Mouse (Mus musculus) embryo, embryonic 11.5 days (tissue): ENCODE measurements around the gene Klhl20.
A peak's percentile ranks its signal among the peaks of the same experiment; 100 is the strongest.
"Not testable (repeated sequence)": the region's sequence is repeated elsewhere in the genome, so short reads cannot be mapped to it uniquely, and the experiment has no call there.

Experiments
- DNase-seq: peaks from one replicate; pipeline ENCODE4 v3.0.0-alpha.2; 2012; ENCODE audit warnings: low read depth, low spot score

The Klhl20 gene

DNA sequence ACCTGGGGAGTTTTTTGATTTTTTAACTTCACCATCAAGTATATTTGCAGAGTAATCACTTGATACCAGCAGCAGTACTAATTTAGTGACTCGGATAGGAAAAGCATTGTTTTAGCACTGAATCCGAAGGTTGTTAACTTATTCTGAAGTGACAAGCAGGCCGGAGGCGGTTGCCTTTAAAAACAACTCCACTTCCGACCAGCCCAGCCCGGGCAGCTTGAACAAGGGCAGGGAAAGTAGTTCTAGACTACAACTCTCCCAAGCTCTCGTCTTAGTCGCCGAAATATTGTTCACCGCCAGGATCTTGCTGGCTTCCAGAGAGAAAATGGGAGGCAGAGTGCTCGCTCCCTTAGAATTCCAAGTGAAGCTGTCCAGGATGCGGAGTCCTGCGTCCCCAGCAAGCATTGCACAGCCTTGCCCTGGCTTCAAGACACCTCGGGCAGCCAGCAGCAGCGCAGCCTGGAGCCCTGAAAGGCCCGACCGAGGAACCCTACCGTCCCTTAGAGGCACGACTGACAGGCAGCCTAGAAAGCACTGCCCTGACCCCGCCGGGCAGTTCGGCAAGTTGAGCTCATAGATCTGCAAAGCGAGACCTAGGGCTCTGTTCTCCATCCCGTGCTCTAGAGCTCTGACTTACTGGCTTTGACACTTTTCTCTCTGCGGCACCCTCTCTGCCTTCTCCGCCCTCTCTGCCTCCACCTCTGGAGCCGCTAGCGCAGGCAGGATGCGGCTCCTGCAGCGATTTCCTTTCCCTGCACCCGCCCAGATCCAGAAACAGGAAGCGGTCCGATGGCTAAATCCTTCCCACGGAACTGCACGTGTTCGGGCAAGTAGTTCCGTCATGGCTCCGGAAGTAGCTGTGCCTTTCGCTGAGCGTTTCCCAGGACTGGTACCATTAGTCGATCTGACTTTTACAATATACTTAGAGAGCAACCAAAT lies at the start of gene Klhl20:
TSS of gene Klhl20 (minus strand) at position 786 of the 939 bp plus-strand sequence.
- peak; percentile 91 for DNase-seq

DNA sequence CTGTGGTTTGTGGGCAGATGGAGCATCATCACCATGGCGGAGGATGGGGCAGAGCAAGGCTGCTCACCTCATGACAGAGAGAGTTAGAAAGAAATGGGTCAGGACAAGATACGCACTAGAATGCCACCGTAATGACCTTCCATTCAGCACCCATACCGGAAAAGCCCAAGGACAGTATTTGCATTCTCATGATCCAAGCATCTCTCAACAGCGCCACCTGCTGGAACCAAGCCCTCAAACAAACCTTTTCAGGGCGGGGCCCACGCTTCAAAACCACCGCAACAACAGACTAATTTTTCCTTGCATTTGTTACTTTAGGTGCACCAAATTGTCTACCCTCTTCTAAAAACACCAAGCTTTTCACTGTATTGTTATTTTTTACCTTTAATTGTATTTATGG lies 49.4 kb upstream of the Klhl20 start:
- peak; percentile 31 for DNase-seq

DNA sequence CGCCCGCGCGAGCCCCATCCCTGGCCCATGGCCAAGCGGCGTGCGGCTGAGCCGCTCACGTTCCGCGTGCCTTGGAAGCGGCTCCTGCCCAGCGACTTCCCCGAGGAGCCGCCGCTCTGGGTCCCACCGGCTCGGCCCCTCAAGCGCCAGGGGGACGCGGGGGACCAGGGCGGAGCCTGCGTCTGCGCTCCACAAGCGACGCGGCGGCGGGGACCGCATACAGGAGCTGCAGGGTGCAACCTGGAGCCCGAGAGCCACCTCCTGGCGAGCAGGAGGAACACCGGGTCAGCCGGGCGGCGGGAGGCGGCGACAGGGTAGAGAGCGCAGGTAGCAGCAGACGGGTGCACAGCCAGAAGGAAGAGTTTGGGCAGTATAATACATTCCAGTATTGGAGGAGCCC lies 39.3 kb upstream of the Klhl20 start:
- peak; percentile 59 for DNase-seq

DNA sequence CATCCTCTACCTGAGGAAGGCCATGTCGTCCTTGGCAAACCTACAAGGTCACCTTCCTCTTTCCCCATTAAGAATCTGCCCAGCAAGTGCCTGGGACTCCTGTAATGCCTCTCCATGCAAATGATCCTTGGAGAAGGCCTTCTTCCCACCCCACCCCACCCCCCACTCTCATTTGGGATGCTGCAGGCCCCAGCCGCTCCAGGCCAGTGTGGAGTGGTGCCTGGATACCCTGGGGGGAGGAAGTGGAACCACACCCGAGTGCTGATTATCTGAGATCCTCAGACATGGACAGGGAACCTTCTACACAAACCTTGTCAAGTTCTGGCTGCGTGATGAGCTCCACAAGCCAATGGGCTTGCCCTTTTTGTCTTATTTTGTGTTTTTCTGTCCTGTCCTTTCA lies 29.0 kb upstream of the Klhl20 start:
- DNase-seq = no peak

DNA sequence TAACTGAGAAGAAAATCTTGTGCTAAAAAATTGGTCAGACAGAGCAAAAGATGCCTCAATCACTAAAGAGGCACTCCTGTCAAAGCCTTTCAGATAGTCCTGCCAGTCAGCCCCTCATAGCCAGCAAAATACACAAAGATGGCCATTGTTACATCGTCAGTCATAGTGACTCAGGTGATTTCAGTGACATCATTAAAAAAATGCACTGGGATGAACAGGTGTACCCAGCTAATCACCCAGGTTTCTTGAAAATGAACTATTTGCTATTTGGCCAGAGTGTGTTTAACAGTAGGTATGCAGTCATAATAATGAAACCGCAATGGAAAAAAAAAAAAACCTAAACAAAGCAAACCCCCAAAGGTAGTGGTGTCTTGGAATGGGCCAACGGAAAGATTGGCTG lies 27.9 kb upstream of the Klhl20 start, which contains the start of gene Tex50:
TSS of gene Tex50 (minus strand) at position 101 of the 400 bp plus-strand sequence.
- DNase-seq = no peak

DNA sequence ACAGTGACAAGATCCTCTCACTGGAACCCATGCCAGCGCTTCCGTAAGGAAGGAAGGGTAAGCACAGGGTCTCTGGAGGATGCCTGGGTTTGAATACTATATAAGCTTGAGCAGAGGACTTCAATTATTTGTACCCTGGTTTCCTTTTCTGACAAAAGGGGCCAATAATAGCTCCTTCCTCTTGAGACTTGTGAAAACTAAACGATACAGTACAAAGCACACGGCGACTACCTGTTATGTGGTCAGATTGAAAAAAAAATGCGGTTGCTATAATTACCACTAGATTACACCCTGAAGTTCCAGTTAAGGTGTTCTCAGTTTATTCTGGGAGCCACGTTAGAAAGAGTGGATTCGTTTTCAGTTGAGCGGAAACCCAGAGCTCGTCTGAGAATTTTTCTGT lies 25.2 kb upstream of the Klhl20 start:
- DNase-seq = no peak

DNA sequence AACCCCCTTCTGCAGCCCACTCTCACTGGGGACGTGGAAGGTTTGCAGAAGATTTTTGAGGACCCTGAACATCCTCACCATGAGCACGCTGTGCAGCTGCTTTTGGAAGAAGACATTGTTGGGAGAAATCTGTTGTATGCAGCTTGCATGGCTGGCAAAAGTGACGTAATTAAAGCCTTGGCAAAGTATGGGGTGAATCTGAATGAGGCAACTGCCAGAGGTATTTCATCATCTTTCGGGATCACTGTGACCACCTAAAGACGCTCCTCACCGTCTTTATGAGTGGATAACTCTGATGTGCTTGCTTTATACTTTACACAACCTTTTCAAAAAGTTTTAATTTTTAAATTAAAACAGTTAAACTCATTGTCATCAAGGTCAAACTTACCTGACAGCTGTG lies 19.8 kb upstream of the Klhl20 start:
- DNase-seq = no peak

DNA sequence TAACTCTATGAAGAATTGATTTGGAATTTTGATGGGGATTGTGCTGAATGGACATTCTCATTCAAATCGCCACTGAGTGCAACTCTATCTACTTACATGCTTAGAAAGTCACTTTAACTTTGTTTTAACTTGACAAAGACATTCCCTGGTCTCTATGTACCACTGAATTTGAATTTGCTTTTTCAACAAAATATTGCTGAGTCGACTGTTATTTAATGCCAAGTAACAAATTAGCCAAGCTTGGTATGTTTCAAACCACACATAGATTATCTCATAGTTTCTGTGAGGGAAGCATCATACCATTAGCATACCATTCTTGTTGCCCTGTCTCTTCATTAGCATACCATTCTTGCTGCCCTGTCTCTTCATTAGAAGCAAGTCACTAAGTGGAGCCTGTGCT lies 16.6 kb upstream of the Klhl20 start:
- no peak for DNase-seq

DNA sequence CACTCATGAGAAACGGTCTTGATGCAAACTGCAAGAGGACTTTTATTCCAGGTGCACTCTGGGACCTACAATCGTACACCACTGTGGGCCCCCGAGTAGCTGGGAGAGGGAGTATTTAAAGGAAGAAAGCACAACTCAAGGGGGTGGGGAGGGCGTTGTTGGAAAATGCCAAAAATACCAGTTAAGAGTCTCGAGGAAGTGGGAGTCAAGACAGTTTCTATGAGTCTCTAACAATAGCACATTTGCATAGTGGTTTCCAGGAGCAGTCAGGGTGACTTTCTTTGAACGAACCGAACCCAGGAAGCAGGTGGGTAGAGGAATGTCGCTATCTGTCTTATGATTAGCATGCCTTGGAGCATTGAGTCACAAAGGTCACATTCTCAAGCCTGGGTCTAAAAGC lies 14.3 kb upstream of the Klhl20 start:
- not testable (repeated sequence) for DNase-seq

DNA sequence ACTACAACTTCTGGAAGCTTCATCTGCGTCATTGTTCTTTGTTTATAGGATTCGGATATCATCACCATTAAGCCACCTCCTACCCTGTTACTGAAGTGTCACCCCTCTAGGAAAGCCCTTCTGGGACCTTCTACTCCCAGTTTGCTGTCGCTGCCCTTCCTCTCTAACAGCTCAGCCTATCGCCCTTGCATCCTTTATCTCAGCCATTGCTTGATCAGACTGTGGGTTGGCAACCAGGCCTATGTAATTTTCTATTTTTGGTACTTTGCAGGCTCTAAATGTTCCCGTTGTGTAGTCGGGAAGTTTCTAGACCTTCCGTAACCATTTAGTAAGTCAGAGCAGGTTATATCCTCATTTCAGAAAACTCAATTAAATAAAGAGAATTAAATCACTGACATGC lies 11.9 kb upstream of the Klhl20 start:
- DNase-seq = no peak

DNA sequence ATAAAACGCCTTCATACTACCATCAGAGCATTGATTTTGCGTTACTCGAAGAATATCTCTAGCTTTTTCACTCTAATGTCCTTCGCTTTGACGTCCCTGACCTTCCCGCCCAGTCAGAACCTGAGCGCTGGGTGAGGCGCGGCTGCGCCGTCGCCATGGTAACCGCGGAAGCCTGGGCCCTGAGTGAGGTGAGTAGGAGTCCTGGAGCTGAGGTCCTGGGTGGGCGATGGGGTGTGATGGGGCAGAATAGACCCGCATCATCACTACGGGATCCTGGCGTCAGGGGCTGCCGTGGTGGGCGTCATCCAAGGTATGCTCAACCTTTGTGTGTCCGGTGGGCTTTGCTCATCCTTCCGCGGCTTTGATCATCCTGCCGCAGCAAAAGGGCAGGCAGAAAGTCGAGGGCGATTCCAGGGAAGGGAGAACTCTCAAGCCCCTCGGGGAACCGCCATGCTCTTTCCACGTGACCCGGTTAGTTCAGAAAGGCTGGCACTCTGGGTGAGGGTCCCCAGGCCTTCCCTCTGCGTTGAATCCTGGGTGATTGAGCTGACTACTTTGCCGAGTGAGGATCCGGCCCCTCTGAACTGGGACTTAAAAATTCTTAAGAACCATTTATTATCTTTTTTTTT lies 11.3 kb upstream of the Klhl20 start, which contains the start of gene Ankrd45:
TSS of gene Ankrd45 (plus strand) at position 161 of the 629 bp plus-strand sequence.
- peak; percentile 38 for DNase-seq

DNA sequence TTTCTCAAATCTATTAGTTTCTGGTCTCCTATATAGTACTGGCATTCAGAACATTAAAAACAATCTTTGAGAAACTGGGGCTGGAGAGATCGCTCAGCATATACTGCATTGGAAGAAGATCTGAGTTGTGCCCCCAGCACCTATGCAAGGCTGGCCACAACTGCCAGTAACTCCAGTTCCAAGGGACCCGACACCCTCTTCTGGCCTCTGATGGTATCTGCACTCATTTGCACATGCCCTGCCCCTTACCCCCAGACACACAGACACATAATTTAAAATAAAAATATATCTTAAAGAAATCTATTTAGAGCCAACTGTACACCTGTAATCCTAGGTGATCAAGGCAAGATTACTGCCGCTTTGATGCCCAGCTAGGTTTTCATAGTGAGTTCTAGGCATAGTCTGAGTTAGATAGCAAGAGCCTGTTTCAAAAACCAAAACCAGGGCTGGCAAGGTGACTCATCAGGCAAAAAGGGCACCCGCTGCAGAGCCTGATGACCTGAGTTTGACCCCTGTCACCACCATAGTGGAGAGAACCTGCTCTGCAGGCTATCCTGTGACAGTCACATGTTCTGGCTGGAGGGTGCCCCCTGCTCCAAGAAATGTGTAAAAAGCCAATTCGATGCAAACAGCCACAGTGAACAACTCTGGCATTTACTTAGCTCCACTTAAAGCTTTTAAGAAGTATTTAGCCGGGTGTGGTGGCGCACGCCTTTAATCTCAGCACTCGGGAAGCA lies 8.9 kb upstream of the Klhl20 start:
- DNase-seq = no peak

DNA sequence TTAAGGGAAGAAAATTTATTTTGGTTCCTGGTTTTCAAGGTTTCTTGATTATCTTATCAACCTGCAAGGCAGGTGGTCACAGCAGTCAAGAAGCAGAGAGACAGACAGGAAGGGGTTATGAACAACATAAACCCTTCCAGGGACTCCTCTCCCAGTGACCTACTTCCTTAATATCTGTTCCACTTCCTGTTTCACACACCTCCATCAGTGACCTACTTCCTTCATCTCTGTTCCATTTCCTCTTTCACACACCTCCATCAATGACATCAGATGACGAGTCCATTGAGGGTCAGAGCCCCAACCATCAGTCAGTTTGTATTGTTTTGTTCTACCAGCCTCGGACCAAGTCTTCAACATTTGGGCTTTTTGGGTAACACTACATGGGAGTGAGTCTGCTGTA lies 8.2 kb upstream of the Klhl20 start:
- DNase-seq = no peak

DNA sequence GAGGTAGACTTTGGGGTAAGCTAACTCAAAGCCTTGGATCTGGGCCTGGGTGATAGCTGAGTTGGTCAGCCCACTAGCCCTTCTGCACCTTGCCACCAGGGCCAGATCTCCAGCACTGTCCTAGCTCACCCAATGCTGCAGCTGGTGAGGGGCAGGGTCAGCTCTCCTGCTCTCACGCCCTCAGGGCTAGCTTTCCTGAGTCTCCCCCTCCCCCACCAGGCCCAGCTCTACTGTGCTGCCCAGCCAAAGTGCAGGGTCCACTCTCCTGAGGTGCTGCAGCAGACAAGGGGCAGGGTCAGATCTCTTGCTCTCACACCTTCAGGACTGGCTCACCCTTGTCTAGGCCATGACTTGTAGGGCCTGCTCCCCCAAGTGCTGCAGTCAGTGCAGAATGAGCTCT lies 4.8 kb downstream of the Klhl20 start:
- DNase-seq = no peak

DNA sequence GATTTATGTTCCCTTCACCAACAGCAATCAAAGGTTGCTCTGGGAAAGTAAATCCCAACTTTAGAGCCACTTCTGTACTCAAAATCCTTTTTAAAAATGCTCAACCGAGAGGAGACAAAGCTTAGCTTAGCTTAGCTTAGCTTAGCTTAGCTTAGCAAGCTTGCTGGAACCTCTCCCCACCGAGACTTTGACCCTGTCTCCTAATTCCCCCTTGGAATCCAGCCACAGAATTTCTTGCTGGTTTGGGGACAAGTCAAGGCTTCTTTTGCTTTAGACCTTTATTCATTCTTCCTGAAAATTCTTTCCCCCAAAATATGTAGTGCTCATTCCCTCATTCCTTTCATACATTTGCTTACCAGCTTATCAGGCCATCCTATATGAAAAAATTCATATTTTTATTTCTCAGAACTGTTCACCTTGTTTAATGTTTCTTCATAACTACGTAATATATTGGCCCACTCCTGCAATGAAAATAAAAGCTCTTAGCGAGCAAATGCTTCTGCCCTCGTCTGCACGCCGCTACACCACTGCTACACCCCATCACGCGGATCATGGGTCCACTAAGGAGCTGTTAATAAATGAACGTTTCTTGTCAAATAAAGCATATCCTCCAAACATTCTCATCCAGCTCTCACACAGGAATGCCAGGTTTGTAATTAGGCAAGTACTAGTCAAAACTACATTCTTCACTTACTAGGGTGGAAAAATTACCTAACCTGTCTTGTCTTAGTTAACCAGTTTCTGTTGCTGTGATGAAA lies 8.5 kb downstream of the Klhl20 start:
- DNase-seq = no peak

DNA sequence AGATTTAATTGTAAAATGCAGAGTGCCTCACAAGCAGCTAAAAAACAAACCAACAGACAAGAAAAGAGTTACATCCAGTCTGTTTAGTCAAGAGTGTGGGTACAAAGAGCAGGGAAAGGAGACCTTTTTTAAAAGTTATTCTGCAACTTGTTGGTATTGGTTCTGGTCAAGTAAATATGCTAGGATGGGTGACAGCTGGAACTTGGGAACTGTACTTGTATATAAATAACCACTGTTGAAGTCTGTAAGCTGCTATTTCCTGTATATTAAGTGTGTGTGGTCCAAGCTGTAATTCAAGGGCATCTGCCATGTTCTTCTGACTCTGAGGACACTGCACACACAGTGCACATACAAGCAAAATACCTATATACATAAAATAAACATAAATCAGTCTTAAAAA lies 16.7 kb downstream of the Klhl20 start:
- DNase-seq = no peak

DNA sequence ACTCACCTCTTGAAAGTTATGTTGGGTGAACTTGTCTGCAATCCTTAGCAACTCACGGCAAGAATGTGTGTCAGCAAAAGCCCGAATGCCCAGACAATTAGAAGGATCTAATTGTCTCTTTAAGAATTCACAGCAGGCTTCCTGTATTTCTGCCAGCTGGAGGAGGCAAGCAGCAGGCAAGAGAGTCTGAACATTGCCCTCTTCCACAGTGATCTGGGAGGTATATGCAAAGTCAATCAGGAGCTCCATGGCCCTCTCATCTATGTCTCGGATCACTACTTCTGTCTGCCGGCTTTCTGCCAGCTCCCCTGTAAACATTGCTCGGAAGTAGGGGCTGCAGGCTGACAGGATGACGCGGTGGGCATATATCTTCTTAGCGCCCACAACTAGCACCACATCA lies 22.1 kb downstream of the Klhl20 start:
- no peak for DNase-seq

DNA sequence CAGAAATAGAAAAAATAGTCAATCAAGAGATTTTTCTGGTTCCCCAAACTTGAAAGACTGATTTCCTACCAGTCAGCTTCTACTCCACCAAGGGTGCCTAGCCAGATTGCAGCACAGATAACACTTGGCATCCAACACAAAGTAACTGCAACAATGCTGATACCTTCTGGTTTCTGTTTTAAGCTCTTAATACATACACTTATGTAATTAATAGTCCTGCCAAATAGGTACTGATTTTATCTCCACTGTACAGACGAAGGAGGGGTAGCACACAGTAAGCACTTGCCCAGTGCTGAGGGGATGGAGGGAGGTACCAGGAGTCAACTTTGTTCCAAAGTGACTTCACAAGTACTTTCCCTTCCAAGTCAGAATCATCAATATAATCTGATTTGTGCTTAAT lies 27.5 kb downstream of the Klhl20 start:
- DNase-seq = no peak

DNA sequence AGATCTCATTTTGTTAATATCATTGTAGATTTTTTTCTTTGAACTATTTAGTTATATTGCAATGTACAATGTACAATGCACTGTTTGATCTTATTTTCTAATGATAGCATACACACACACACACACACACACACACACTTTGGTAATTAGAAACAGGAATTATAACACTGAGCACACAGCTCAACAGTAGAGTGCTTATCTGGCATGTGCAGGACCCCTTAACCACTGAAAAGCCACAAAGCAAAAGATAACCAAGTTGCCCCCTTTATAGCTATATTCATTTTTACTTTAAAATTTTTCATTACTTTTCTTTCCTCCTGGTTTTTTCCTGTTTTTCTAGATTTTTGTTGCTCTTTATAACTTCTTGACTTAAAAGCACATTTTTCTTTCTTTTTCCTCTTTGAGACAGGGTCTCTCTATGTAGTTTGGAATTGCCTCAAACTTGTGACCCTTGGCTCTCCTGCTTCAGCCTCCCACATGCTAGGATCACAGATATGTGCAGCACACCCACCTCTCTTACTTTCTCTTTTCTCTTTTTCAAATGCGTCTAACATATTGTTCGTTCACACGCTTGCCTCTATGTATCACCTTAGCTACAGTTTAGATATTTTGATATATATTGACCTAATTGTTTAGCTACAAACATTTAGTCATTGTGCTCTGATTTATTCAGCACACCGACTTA lies 31.4 kb downstream of the Klhl20 start:
- DNase-seq = no peak

DNA sequence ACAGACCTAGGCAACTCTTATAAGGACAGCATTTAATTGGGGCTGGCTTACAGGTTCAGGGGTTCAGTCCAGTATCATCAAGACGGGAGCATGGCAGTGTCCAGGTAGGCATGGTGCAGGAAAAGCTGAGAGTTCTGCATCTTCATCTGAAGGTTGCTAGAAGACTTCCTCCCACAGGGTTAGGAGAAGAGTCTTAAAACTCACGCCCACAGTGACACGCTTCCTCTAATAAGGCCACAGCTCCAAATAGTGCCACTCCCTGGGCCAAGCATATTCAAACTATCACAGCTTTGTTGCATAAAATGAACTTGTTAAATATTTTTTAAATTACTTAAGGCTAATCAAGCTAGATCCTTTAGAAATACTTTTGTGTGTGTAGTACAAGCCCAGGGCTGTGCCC lies 54.1 kb downstream of the Klhl20 start:
- no peak for DNase-seq

DNA sequence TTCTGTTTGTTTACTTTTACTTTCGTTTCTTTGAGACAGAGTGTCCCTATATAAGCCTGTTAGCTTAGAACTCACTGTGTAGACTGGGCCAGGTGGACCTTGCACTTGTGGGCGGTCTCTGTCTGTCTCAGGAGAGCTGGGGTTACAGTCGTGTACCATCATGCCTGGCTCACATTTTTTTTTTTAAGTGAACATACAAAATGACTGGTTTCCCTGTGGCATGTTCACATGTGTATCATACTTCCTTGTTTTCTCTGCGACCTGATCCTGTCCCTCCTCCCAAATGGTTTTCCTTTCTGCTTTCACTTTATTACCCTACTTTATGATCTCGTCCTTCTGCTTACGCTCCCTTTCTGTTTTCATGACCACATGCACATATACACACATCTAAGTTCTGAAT lies 55.1 kb downstream of the Klhl20 start:
- DNase-seq = no peak
